Mouse (Mus musculus) CD4-positive, CD25-positive, alpha-beta regulatory T cell, adult 2 months (primary cell): ENCODE results near the gene Asb18.

Experiments used
- DNase-seq: peaks from one replicate; pipeline ENCODE4 v3.0.0-alpha.2; 2012; ENCODE audit warnings: low read depth, low spot score

Asb18 gene

GRCm38 (mm10) chr1:89933028-89933427 lies 81.4 kb downstream of the Asb18 start:
- DNase-seq = no peak

- DNase-seq = no peak
Measured at GRCm38 (mm10) chr1:89932616-89933015, 81.8 kb downstream of the Asb18 start.

GRCm38 (mm10) chr1:89932021-89932423 lies 82.4 kb downstream of the Asb18 start:
- no peak for DNase-seq

- no peak for DNase-seq
Measured at GRCm38 (mm10) chr1:89931120-89931519, 83.3 kb downstream of the Asb18 start, which contains the start of gene Gbx2. Gene Gbx2, minus strand, starts transcription at chr1:89931179.

- DNase-seq = no peak
Measured at GRCm38 (mm10) chr1:89930551-89930950, 83.9 kb downstream of the Asb18 start.

GRCm38 (mm10) chr1:89929721-89930505 lies 84.6 kb downstream of the Asb18 start:
- DNase-seq = no peak

GRCm38 (mm10) chr1:89929181-89929580 lies 85.3 kb downstream of the Asb18 start:
- DNase-seq = no peak

GRCm38 (mm10) chr1:89928676-89929075 lies 85.8 kb downstream of the Asb18 start:
- no peak for DNase-seq

- no peak for DNase-seq
Measured at GRCm38 (mm10) chr1:89927061-89927661, 87.3 kb downstream of the Asb18 start.

- DNase-seq = no peak
Measured at GRCm38 (mm10) chr1:89926583-89927060, 87.8 kb downstream of the Asb18 start.

GRCm38 (mm10) chr1:89925501-89926190 lies 88.8 kb downstream of the Asb18 start:
- no peak for DNase-seq

- no peak for DNase-seq
Measured at GRCm38 (mm10) chr1:89923642-89924020, 90.8 kb downstream of the Asb18 start.

GRCm38 (mm10) chr1:89922883-89923641 lies 91.4 kb downstream of the Asb18 start:
- no peak for DNase-seq

GRCm38 (mm10) chr1:89922282-89922681 lies 92.2 kb downstream of the Asb18 start:
- DNase-seq = no peak

GRCm38 (mm10) chr1:89921806-89922205 lies 92.7 kb downstream of the Asb18 start:
- no peak for DNase-seq

- DNase-seq = no peak
Measured at GRCm38 (mm10) chr1:89919206-89919605, 95.3 kb downstream of the Asb18 start.

GRCm38 (mm10) chr1:89918111-89918510 lies 96.4 kb downstream of the Asb18 start:
- no peak for DNase-seq

GRCm38 (mm10) chr1:89913611-89914010 lies 100.9 kb downstream of the Asb18 start:
- no peak for DNase-seq

GRCm38 (mm10) chr1:89912392-89912791 lies 102.1 kb downstream of the Asb18 start:
- no peak for DNase-seq

- DNase-seq = no peak
Measured at GRCm38 (mm10) chr1:89909796-89910195, 104.7 kb downstream of the Asb18 start.

- DNase-seq = no peak
Measured at GRCm38 (mm10) chr1:89902641-89903040, 111.8 kb downstream of the Asb18 start.

GRCm38 (mm10) chr1:89902236-89902635 lies 112.2 kb downstream of the Asb18 start:
- DNase-seq = no peak
